Mouse (Mus musculus) E14TG2a.4 (cell line): ENCODE results near the gene D1Pas1.

Experiments used
- CTCF ChIP-seq: conservative IDR thresholded peaks from 2 replicates; pipeline ENCODE4 v1.5.1; 2014; ENCODE audit warnings: low read length
- POU5F1 ChIP-seq: IDR thresholded peaks from 2 replicates; pipeline ENCODE4 v1.6.1; 2014; ENCODE audit warnings: low read length, borderline replicate concordance

- TF ChIP-seq CTCF (no peak), POU5F1 (no peak)
Measured at GRCm38 (mm10) chr1:187003441-187003861, 36.2 kb downstream of the D1Pas1 start.
